Mouse (Mus musculus) kidney, postnatal 0 days (tissue): Measurements from ENCODE around the gene Gpa33. TPM values are rescaled to one million over a fixed set of nuclear protein-coding genes. Genes with fewer than 3 reads are reported as not detected.
"Not testable (repeated sequence)": the region's sequence is repeated elsewhere in the genome, so short reads cannot be mapped to it uniquely, and the experiment has no call there.

Experiments used
- ATAC-seq: fragments of 200-750 bp; cut with Nextera tagmentation; replicated peaks from 2 replicates; pipeline ENCODE4 v1.8.0; 2017; ENCODE audit warnings: low read depth, moderate number of reproducible peaks, moderate TSS enrichment, moderate library complexity; ENCODE audit not compliant: low FRiP score
- DNase-seq: peaks from one replicate; pipeline ENCODE4 v3.0.0-alpha.2; 2016; ENCODE audit warnings: low spot score
- H3K27ac ChIP-seq: fragments of 300-500 bp; sonication (generic); 2 replicates; pipeline ENCODE4 v1.5.1; 2014; ENCODE audit warnings: mild to moderate bottlenecking
- H3K27me3 ChIP-seq: fragments of 300-500 bp; sonication (generic); 2 replicates; pipeline ENCODE4 v1.6.1; 2014; ENCODE audit warnings: low read length, mixed read lengths; ENCODE audit not compliant: insufficient read depth
- H3K36me3 ChIP-seq: fragments of 300-500 bp; sonication (generic); 2 replicates; pipeline ENCODE4 v1.6.1; 2014; ENCODE audit warnings: low read length, mixed read lengths; ENCODE audit not compliant: insufficient read depth
- H3K4me1 ChIP-seq: fragments of 300-500 bp; sonication (generic); replicated peaks from 2 replicates; pipeline ENCODE4 v1.6.1; 2014; ENCODE audit warnings: antibody characterized with exemption, low read length, mixed read lengths; ENCODE audit not compliant: insufficient read depth
- H3K4me2 ChIP-seq: fragments of 300-500 bp; sonication (generic); 2 replicates; pipeline ENCODE4 v1.6.1; 2014; ENCODE audit warnings: mild to moderate bottlenecking, low read length, moderate library complexity, mixed read lengths
- H3K4me3 ChIP-seq: fragments of 300-500 bp; sonication (generic); replicated peaks from 2 replicates; pipeline ENCODE4 v1.5.1; 2014; ENCODE audit warnings: low read depth, low read length
- H3K9ac ChIP-seq: fragments of 300-500 bp; sonication (generic); 2 replicates; pipeline ENCODE4 v1.6.1; 2014; ENCODE audit warnings: low read depth, low read length
- H3K9me3 ChIP-seq: fragments of 300-500 bp; sonication (generic); replicated peaks from 2 replicates; pipeline ENCODE4 v1.6.1; 2016; ENCODE audit warnings: low read length, inconsistent platforms, mixed read lengths
- CTCF ChIP-seq: IDR thresholded peaks from 2 replicates; pipeline ENCODE4 v1.5.1; 2016; ENCODE audit warnings: antibody characterized with exemption, low read depth, mild to moderate bottlenecking, moderate library complexity
- WGBS: fragments of 180-500 bp; shearing (Covaris S2); extraction: QIAGEN DNeasy Blood & Tissue Kit; methylation state at CpG from one replicate; pipeline ENCODE4 v1.1.7; 2014; 5-methylcytosine and 5-hydroxymethylcytosine counted together
- polyA plus RNA-seq: library from polyadenylated mRNA; unstranded; fragments of >200 nt; fragmentation: Nextera tagmentation; extraction: Ambion mirVana; gene quantifications from 2 replicates; pipeline ENCODE4 v1.2.1, GENCODE M21; 2015

Gene Gpa33
- polyA plus RNA-seq, 1 experiment from 2014 or later = 1.1 TPM

- Histone ChIP-seq H3K9me3 (no peaks in the 10 kb centered on the region), H3K27ac (no peak overlapping the region)
- 31% methylated on average over 13 of the region's 13 CpGs for WGBS
These were observed 8.1 kb downstream of the Gpa33 start for GRCm38 (mm10) chr1:166138136-166138535.

GRCm38 (mm10) chr1:166139113-166139512 is 9.1 kb downstream of the Gpa33 start:
- 95% methylated on average over 3 of the region's 3 CpGs for WGBS
- TF ChIP-seq CTCF = no peak
- 0 out of 2 replicates have a peak, but pooled peaks cover 6% of the 10 kb centered on the region for H3K4me1 ChIP-seq
- DNase-seq (no peak), ATAC-seq (no peak)
- H3K4me2 ChIP-seq = no peak overlapping the region
- H3K27ac ChIP-seq = no peak overlapping the region
- no peak overlapping the region for H3K9ac ChIP-seq
- no peaks in the 10 kb centered on the region for H3K36me3 ChIP-seq
- H3K9me3 ChIP-seq = no peaks in the 10 kb centered on the region
- no peak overlapping the region for H3K4me3 ChIP-seq
- H3K27me3 ChIP-seq = no peaks in the 10 kb centered on the region

More at GRCm38 (mm10) chr1:166138136-166138535, 8.1 kb downstream of the Gpa33 start:
- Histone ChIP-seq H3K4me1 (0 out of 2 replicates have a peak, but pooled peaks cover 6% of the 10 kb centered on the region), H3K9ac (no peak overlapping the region), H3K27me3 (no peaks in the 10 kb centered on the region), H3K4me2 (no peak overlapping the region), H3K4me3 (no peak overlapping the region), H3K36me3 (no peaks in the 10 kb centered on the region)
- ATAC-seq (peak; percentile 50; the same call in 1 of the 2 replicates), DNase-seq (peak; percentile 32)
- no peak for TF ChIP-seq CTCF

- no peak for DNase-seq
- H3K9ac ChIP-seq = no peak overlapping the region
- TF ChIP-seq CTCF = no peak
- H3K4me2 ChIP-seq = no peak overlapping the region
- H3K27ac ChIP-seq = no peak overlapping the region
- 69% methylated on average over 4 of the region's 4 CpGs for WGBS
- ATAC-seq = no peak
- H3K36me3 ChIP-seq = no peaks in the 10 kb centered on the region
- H3K4me1 ChIP-seq = 0 out of 2 replicates have a peak, but pooled peaks cover 6% of the 10 kb centered on the region
- H3K9me3 ChIP-seq = no peaks in the 10 kb centered on the region
- H3K27me3 ChIP-seq = no peaks in the 10 kb centered on the region
- no peak overlapping the region for H3K4me3 ChIP-seq
These were observed 9.7 kb downstream of the Gpa33 start for GRCm38 (mm10) chr1:166139620-166140184.

GRCm38 (mm10) chr1:166141868-166142267 is 11.8 kb downstream of the Gpa33 start:
- 91% methylated on average over 9 of the region's 9 CpGs for WGBS
- H3K9ac ChIP-seq, ATAC-seq: not testable (repeated sequence)

GRCm38 (mm10) chr1:166142369-166142768 is 12.3 kb downstream of the Gpa33 start:
- no peak overlapping the region for H3K4me3 ChIP-seq
- no peaks in the 10 kb centered on the region for H3K9me3 ChIP-seq
- no peak overlapping the region for H3K4me2 ChIP-seq
- H3K36me3 ChIP-seq = no peaks in the 10 kb centered on the region
- 0 out of 2 replicates have a peak, but pooled peaks cover 6% of the 10 kb centered on the region for H3K4me1 ChIP-seq
- no peak overlapping the region for H3K9ac ChIP-seq
- no peak overlapping the region for H3K27ac ChIP-seq
- no peaks in the 10 kb centered on the region for H3K27me3 ChIP-seq
- no peak for TF ChIP-seq CTCF
- ATAC-seq (no peak), DNase-seq (no peak)
- 77% methylated on average over 6 of the region's 6 CpGs for WGBS

More at GRCm38 (mm10) chr1:166141868-166142267, 11.8 kb downstream of the Gpa33 start:
- H3K36me3 ChIP-seq, H3K4me2 ChIP-seq, H3K4me1 ChIP-seq, H3K4me3 ChIP-seq, DNase-seq, H3K27ac ChIP-seq, H3K27me3 ChIP-seq, H3K9me3 ChIP-seq: not testable (repeated sequence)

GRCm38 (mm10) chr1:166146626-166147025 is 16.6 kb downstream of the Gpa33 start:
- no peaks in the 10 kb centered on the region for H3K9me3 ChIP-seq
- DNase-seq = no peak
- 87% methylated on average over 11 of the region's 11 CpGs for WGBS
- H3K4me1 ChIP-seq = no peaks in the 10 kb centered on the region
- no peak for TF ChIP-seq CTCF
- H3K4me3 ChIP-seq = no peak overlapping the region
- no peak for ATAC-seq
- no peak overlapping the region for H3K27ac ChIP-seq
- H3K27me3 ChIP-seq = no peaks in the 10 kb centered on the region
- no peaks in the 10 kb centered on the region for H3K36me3 ChIP-seq
- H3K4me2 ChIP-seq = no peak overlapping the region
- H3K9ac ChIP-seq = no peak overlapping the region

GRCm38 (mm10) chr1:166147657-166148056 is 17.6 kb downstream of the Gpa33 start:
- H3K9ac ChIP-seq = no peak overlapping the region

More at GRCm38 (mm10) chr1:166147657-166148056, 17.6 kb downstream of the Gpa33 start:
- H3K36me3 ChIP-seq = no peaks in the 10 kb centered on the region
- H3K27ac ChIP-seq = no peak overlapping the region
- no peak overlapping the region for H3K4me3 ChIP-seq
- no peak for DNase-seq
- no peak for ATAC-seq
- no peaks in the 10 kb centered on the region for H3K27me3 ChIP-seq
- 76% methylated on average over 3 of the region's 3 CpGs for WGBS
- H3K4me2 ChIP-seq = no peak overlapping the region
- TF ChIP-seq CTCF = no peak
- no peaks in the 10 kb centered on the region for H3K4me1 ChIP-seq
- H3K9me3 ChIP-seq = no peaks in the 10 kb centered on the region
